Mouse (Mus musculus): ENCODE measurements around the gene Uba5.

Gene Uba5

DNA sequence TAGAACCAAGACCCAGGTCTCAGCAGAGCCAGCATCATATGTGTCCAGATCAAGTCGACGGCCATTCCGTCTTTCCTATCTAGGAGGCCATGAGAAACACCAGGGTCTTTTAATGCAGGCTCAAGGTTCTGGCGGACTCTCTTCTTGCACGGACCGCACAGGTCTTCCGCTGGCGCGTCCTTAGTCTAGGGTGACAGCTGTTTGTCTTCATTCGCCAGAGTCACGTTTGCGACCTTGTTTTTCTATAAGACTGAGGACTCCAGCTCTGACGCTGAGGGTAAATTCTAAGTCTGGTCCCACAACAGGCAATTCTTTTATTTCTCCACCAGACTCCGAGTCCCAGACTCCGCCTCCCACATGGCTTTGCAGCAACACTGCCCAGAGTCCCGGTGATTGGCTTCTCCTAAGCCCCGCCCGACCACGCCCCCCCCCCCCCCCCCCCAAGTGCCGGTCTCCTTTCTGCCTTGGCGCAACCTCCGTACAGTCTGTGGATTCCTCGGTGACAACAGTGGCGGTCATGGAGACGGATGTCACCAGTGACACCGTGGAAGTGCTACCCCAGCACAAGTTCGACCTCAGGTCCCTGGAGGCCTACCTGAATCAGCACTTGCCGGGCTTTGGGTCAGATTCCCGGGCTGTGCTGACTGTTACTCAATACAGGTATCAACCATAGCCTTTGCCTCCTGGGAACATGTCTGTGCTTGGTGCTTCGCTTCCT lies 469 bp upstream of the Uba5 start, which contains the start of gene Acad11:
Gene Acad11 (plus strand): TSS at position 134 of the 718 bp plus-strand sequence.
- DNase-seq (ENCODE audit: low read depth, low spot score) = peak; percentile 97

GRCm38 (mm10) chr9:104051028-104051427 lies 11.9 kb downstream of the Uba5 start:
- DNase-seq (ENCODE audit: low read depth, low spot score) = no peak

DNA sequence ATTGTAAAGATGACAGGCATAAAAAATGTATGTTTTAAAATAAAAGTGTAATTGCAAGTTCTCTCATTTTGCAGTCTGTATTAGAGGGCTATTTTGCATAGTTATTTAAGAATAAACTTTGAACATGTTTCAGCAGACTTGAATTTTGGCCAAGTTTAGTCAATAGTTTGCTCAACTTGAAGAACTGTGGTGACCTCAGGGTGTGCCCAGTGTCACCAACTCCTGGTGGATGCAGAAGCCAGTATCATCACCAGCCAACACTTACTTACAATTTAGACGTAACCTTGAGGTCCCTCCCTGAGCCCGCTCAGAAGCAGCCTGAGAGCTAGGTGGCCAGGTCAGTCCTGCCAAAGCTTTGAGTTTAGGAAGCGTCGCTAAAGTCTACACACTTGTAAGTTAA lies 19.3 kb downstream of the Uba5 start:
- no peak for DNase-seq (ENCODE audit: low read depth, low spot score)

GRCm38 (mm10) chr9:104040362-104040761 lies 22.6 kb downstream of the Uba5 start, which contains the start of gene Gm28305:
TSS of gene Gm28305 (plus strand) at chr9:104040662.
- no peak for DNase-seq (ENCODE audit: low read depth, low spot score)

GRCm38 (mm10) chr9:104039742-104040141 lies 23.2 kb downstream of the Uba5 start:
- no peak for DNase-seq (ENCODE audit: low read depth, low spot score)

DNA sequence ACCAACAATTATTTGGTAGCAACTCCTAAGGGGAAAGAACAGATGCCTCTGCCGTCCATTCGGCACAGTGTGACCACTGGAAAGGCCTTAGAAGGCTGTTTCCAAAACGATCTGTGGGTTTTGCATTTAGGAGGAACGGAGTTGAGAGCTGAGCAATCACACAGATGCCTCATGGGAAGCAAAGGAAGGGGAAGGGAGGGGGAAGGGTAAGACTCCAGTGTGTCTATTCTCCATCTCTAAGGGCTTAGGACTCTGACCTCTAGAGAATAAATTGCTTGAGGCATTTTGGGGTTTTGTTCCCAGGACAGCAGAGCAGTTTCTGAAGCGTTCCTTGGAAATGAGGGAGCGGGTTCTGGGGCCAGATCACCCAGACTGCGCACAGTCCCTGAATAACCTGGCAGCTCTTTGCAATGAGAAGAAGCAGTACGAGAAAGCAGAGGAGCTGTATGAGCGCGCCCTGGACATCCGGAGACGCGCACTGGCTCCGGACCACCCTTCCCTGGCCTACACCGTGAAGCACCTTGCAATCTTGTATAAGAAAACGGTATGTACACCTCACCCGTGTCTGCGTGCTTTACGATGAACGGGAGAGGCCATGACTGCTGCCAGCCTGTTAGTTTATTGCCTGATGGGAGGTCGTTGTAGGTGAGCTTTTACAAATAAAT lies 23.8 kb downstream of the Uba5 start:
- DNase-seq (ENCODE audit: low read depth, low spot score) = no peak

GRCm38 (mm10) chr9:104038266-104038665 lies 24.7 kb downstream of the Uba5 start:
- DNase-seq (ENCODE audit: low read depth, low spot score) = no peak

GRCm38 (mm10) chr9:104035261-104036015 lies 27.5 kb downstream of the Uba5 start:
- DNase-seq (ENCODE audit: low read depth, low spot score) = peak; percentile 82

DNA sequence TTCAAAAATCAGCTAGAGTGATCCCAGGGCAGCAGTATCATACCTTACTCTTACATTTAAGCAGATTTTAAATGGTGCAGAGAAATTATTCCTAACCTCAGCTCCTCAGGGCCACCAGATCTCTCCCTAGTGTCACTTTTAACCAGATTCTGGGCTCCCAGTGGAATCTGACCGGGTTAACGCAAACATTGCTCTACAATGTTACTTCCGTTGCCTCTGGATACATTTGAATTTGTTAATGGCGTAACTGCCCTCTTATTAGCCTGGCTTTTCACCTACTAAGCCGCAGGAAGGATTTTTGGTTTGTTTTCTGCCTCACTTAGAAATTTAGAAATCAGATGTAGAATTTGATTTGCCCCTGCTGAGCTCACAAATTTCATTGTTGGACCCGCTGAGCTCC lies 28.2 kb downstream of the Uba5 start:
- DNase-seq (ENCODE audit: low read depth, low spot score) = no peak

GRCm38 (mm10) chr9:104034231-104034630 lies 28.7 kb downstream of the Uba5 start:
- DNase-seq (ENCODE audit: low read depth, low spot score) = no peak

- no peak for DNase-seq (ENCODE audit: low read depth, low spot score)
Observed at GRCm38 (mm10) chr9:104029861-104030260, 33.1 kb downstream of the Uba5 start.

GRCm38 (mm10) chr9:104027186-104027585 lies 35.7 kb downstream of the Uba5 start:
- DNase-seq (ENCODE audit: low read depth, low spot score) = no peak

DNA sequence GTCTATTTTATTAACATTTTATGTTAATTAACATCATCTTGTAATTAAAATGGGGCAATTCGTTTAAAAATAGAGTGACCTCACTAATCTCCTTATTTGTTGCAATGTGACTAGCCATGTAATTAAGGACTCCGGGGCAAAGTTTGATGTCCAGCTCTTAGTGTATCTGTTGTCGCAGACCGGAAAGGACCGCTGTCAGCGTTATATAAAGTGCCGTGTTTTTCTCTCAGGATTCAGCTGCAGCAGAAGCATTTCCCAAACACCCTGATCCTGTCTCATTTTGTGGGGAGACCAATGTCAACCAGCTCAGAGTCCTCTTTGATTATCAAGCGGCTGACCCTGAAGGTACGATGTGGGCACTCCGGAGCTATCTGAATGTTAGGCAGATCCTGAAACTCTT lies 41.9 kb downstream of the Uba5 start:
- no peak for DNase-seq (ENCODE audit: low read depth, low spot score)

GRCm38 (mm10) chr9:104014526-104014925 lies 48.4 kb downstream of the Uba5 start:
- DNase-seq (ENCODE audit: low read depth, low spot score) = peak; percentile 55

GRCm38 (mm10) chr9:104002913-104003330 lies 60.0 kb downstream of the Uba5 start:
- peak; percentile 93 for DNase-seq (ENCODE audit: low read depth, low spot score)

- DNase-seq (ENCODE audit: low read depth, low spot score) = peak; percentile 100
Observed at GRCm38 (mm10) chr9:104001921-104002859, 60.7 kb downstream of the Uba5 start, which contains the start of gene Nphp3. TSS of gene Nphp3 (plus strand) at chr9:104002544.

- no peak for DNase-seq (ENCODE audit: low read depth, low spot score)
Observed at GRCm38 (mm10) chr9:104000601-104001000, 62.3 kb downstream of the Uba5 start.
